Mouse (Mus musculus): ENCODE data around the gene Tmem132e. TPM values are rescaled to one million over a fixed set of nuclear protein-coding genes. Genes with fewer than 3 reads are reported as not detected.

Gene Tmem132e
- polyA plus RNA-seq, 1 experiment from 2014 or later = 1.3 TPM

DNA sequence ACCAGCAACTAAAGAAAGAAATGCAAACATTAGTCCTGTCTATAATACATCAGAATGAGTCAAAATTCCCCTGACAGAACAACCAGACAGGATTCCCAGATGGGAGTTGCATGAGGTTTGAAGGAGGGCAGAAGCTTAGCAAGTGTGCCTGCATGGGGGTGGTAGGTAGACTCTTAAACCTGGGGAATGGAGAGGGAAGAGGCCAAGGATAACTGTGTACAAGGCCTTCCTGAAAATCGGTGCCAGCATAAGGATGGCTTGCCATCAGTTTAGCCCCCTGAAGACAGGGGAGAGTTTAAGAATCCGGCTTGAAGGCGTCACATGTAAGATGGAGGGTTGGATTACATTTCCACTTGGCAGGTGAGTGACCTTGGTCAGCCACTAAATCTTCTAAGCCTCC, 102.2 kb downstream of the Tmem132e start:
- H3K27ac ChIP-seq (ENCODE audit: low read depth) = no peak overlapping the region
- no peak overlapping the region for H3K9ac ChIP-seq (ENCODE audit: low read length)
- no peaks in the 10 kb centered on the region for H3K9me3 ChIP-seq (ENCODE audit: control insufficient read depth, low read length)
- no peaks in the 10 kb centered on the region; the same call in 1 of the 2 replicates for H3K4me1 ChIP-seq (replicated peaks; ENCODE audit: control insufficient read depth, insufficient read depth, low read length)
- 62% methylated on average over 3 of the region's 3 CpGs for WGBS
- no peaks in the 10 kb centered on the region for H3K27me3 ChIP-seq (replicated peaks; ENCODE audit: control insufficient read depth, insufficient read depth, low read length)
- no peak overlapping the region for H3K4me2 ChIP-seq (ENCODE audit: low read length)
- no peak for ATAC-seq (replicated peaks; ENCODE audit: low FRiP score, low TSS enrichment, low read depth)
- DNase-seq (ENCODE audit: low spot score) = no peak
- no peak overlapping the region for H3K4me3 ChIP-seq (ENCODE audit: low read depth, low read length)
- no peaks in the 10 kb centered on the region for H3K36me3 ChIP-seq (ENCODE audit: control insufficient read depth, insufficient read depth, low read length)

Other genes with a start within 250 kb of the Tmem132e start
- gene Ccl1, start 83.2 kb upstream of the Tmem132e start, polyA plus RNA-seq (2014; fragmentation: Nextera tagmentation; extraction: Ambion mirVana) = not detected in 2 replicates